Mouse (Mus musculus): ENCODE results near the gene Grm3. TPM values are rescaled to one million over a fixed set of nuclear protein-coding genes. Genes with fewer than 3 reads are reported as not detected.

The Grm3 gene
- total and polyA plus RNA-seq, 3 experiments: not detected

DNA sequence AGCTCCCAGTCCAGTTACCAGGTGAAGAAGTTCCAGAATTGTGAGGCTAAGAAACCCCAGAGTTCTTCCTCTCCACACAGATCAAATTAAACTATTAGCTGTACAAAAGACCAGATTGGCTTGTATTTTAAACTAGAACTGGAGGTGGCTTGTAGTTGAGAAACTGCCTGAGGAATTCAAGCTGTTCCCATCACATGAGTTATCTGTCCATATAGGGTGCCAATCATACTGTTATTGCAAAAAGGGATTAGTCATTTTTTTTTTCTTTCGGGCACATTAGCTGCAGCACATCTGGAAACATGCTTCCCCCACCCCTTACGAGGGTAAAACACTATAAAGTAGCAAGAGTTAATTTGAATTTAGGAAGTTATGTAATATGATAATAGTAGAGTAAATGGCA is 145.9 kb downstream of the Grm3 start:
- Histone ChIP-seq H3K9ac (ENCODE audit: insufficient read depth, low read depth) (no peak overlapping the region), H3K4me1 (ENCODE audit: control insufficient read depth in 1 of 2, insufficient read depth in 2 of 2) (no peaks in the 10 kb centered on the region), H3K79me2 (replicated peaks; ENCODE audit: control insufficient read depth, extremely low read depth, insufficient read depth, poor library complexity, severe bottlenecking) (no peaks in the 10 kb centered on the region), H3K27ac (ENCODE audit: insufficient read depth, low read depth) (no peak overlapping the region), H3K36me3 (replicated peaks in 1 of 2; ENCODE audit: control insufficient read depth in 1 of 2, insufficient read depth in 1 of 2, low read length in 1 of 2) (no peaks in the 10 kb centered on the region), H3K4me3 (replicated peaks in 1 of 3; ENCODE audit: low read depth in 2 of 3, low read length in 2 of 3, poor library complexity in 1 of 3) (no peak overlapping the region), H3K4me2 (ENCODE audit: insufficient read depth, low read depth, poor library complexity, severe bottlenecking) (no peak overlapping the region), H3K9me3 (replicated peaks; ENCODE audit: low read length) (no peaks in the 10 kb centered on the region), H3K27me3 (replicated peaks) (no peaks in the 10 kb centered on the region)
- dilution Hi-C loops (cut with MboI; ENCODE audit: extremely low pct_ligation_motif_present, extremely low pct_unique_long_range_greater_than_20kb, low sequenced_read_pairs): no loop called here
- no peak for DNase-seq (ENCODE audit: extremely low read depth)
- in situ Hi-C loops (cut with MboI; ENCODE audit: low pct_ligation_motif_present, low pct_unique_long_range_greater_than_20kb, low sequenced_read_pairs): no loop called here
- TF ChIP-seq JUND (conservative IDR thresholded peaks at IDR 0.05; ENCODE audit: low read depth, low read length) (no peak), NRF1 (IDR thresholded peaks at IDR 0.05; ENCODE audit: low read depth, low read length) (no peak), TBP (conservative IDR thresholded peaks at IDR 0.05; ENCODE audit: low read depth, low read length) (no peak), IRF4 (IDR thresholded peaks at IDR 0.05; ENCODE audit: low read depth, low read length) (no peak)

DNA sequence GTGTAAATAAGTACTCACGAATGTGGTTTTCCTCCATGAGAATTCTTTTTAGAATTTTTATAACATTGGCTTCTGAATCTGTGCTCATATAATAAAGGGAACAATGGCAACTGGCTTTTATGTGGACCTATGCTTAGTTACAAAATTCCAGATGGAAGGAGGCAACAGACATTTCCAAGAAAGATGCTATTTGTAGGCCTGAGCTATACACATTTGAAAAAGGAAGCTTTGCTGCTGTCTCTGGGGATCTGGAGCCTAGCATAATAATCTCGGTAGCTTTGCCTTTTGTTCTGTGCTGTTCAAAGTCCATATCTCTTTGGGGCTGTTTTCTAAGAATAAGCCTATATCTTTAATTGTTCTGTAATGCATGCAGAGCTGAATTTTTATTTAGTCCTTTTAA is 146.4 kb downstream of the Grm3 start:
- H3K4me1 ChIP-seq (ENCODE audit: control insufficient read depth in 1 of 2, insufficient read depth in 2 of 2): no peaks in the 10 kb centered on the region
- no peak for DNase-seq (ENCODE audit: extremely low read depth)
- H3K9ac ChIP-seq (ENCODE audit: insufficient read depth, low read depth): no peak overlapping the region
- H3K27me3 ChIP-seq (replicated peaks): no peaks in the 10 kb centered on the region
- no peak overlapping the region for H3K4me2 ChIP-seq (ENCODE audit: insufficient read depth, low read depth, poor library complexity, severe bottlenecking)
- no peaks in the 10 kb centered on the region for H3K36me3 ChIP-seq (replicated peaks in 1 of 2; ENCODE audit: control insufficient read depth in 1 of 2, insufficient read depth in 1 of 2, low read length in 1 of 2)
- in situ Hi-C loops (cut with MboI; ENCODE audit: low pct_ligation_motif_present, low pct_unique_long_range_greater_than_20kb, low sequenced_read_pairs): no loop called here
- H3K27ac ChIP-seq (ENCODE audit: insufficient read depth, low read depth): no peak overlapping the region
- TF ChIP-seq MAX (IDR thresholded peaks at IDR 0.05; ENCODE audit: low read length) (no peak), ZMIZ1 (IDR thresholded peaks at IDR 0.05; ENCODE audit: low read depth, low read length) (no peak), ETS1 (conservative IDR thresholded peaks at IDR 0.05; ENCODE audit: low read depth, low read length) (no peak), ZNF384 (IDR thresholded peaks at IDR 0.05; ENCODE audit: low read depth, low read length) (no peak), IRF4 (IDR thresholded peaks at IDR 0.05; ENCODE audit: low read depth, low read length) (no peak), NRF1 (IDR thresholded peaks at IDR 0.05; ENCODE audit: low read depth, low read length) (no peak), USF1 (IDR thresholded peaks at IDR 0.05; ENCODE audit: low read depth, low read length) (no peak), KAT2A (IDR thresholded peaks at IDR 0.05; ENCODE audit: insufficient replicate concordance, low read length) (no peak), CHD2 (IDR thresholded peaks at IDR 0.05; ENCODE audit: low read length) (no peak), UBTF (IDR thresholded peaks at IDR 0.05; ENCODE audit: low read depth, low read length) (no peak), MXI1 (IDR thresholded peaks at IDR 0.05; ENCODE audit: low read depth, low read length) (no peak), RCOR1 (conservative IDR thresholded peaks at IDR 0.05; ENCODE audit: low read depth, low read length) (no peak), JUND (conservative IDR thresholded peaks at IDR 0.05; ENCODE audit: low read depth, low read length) (no peak), MYC (IDR thresholded peaks at IDR 0.05; ENCODE audit: low read depth, low read length) (no peak), HCFC1 (IDR thresholded peaks at IDR 0.05; ENCODE audit: low read depth, low read length) (no peak), SIN3A (IDR thresholded peaks at IDR 0.05; ENCODE audit: low read length) (no peak)
- no peaks in the 10 kb centered on the region for H3K79me2 ChIP-seq (replicated peaks; ENCODE audit: control insufficient read depth, extremely low read depth, insufficient read depth, poor library complexity, severe bottlenecking)
- no peak overlapping the region for H3K4me3 ChIP-seq (replicated peaks in 1 of 3; ENCODE audit: low read depth in 2 of 3, low read length in 2 of 3, poor library complexity in 1 of 3)
- dilution Hi-C loops (cut with MboI; ENCODE audit: extremely low pct_ligation_motif_present, extremely low pct_unique_long_range_greater_than_20kb, low sequenced_read_pairs): no loop called here
- H3K9me3 ChIP-seq (replicated peaks; ENCODE audit: low read length): no peaks in the 10 kb centered on the region
